Mouse (Mus musculus) kidney, embryonic 15.5 days (tissue): ENCODE data around the gene Gsk3a. TPM values are rescaled to one million over a fixed set of nuclear protein-coding genes. Genes with fewer than 3 reads are reported as not detected.
A peak's percentile ranks its signal among the peaks of the same experiment; 100 is the strongest.
"Not testable (repeated sequence)": the region's sequence is repeated elsewhere in the genome, so short reads cannot be mapped to it uniquely, and the experiment has no call there.

Source experiments
- ATAC-seq: fragments of 200-750 bp; cut with Nextera tagmentation; replicated peaks from 2 replicates; pipeline ENCODE4 v1.8.0; 2017; ENCODE audit warnings: moderate TSS enrichment; ENCODE audit not compliant: low FRiP score
- H3K27ac ChIP-seq: fragments of 300-500 bp; sonication (generic); 2 replicates; pipeline ENCODE4 v1.5.1; 2015; ENCODE audit warnings: mild to moderate bottlenecking, inconsistent platforms
- H3K27me3 ChIP-seq: fragments of 300-500 bp; sonication (generic); 2 replicates; pipeline ENCODE4 v1.6.1; 2015; ENCODE audit warnings: inconsistent platforms
- H3K36me3 ChIP-seq: fragments of 300-500 bp; sonication (generic); 2 replicates; pipeline ENCODE4 v1.6.1; 2015; ENCODE audit warnings: inconsistent platforms
- H3K4me1 ChIP-seq: fragments of 300-500 bp; sonication (generic); 2 replicates; pipeline ENCODE4 v1.6.1; 2015; ENCODE audit warnings: inconsistent platforms
- H3K4me2 ChIP-seq: fragments of 300-500 bp; sonication (generic); 2 replicates; pipeline ENCODE4 v1.6.1; 2015; ENCODE audit warnings: moderate library complexity, mild to moderate bottlenecking, inconsistent platforms
- H3K4me3 ChIP-seq: fragments of 300-500 bp; sonication (generic); replicated peaks from 2 replicates; pipeline ENCODE4 v1.5.1; 2015; ENCODE audit warnings: mild to moderate bottlenecking, inconsistent platforms
- H3K9ac ChIP-seq: fragments of 300-500 bp; sonication (generic); 2 replicates; pipeline ENCODE4 v1.6.1; 2015; ENCODE audit warnings: mild to moderate bottlenecking, inconsistent platforms
- H3K9me3 ChIP-seq: fragments of 300-500 bp; sonication (generic); replicated peaks from 2 replicates; pipeline ENCODE4 v1.6.1; 2016; ENCODE audit warnings: inconsistent platforms
- WGBS: fragments of 180-500 bp; shearing (Covaris S2); methylation state at CpG from one replicate; pipeline ENCODE4 v1.1.7; 2015; ENCODE audit warnings: mixed read lengths; 5-methylcytosine and 5-hydroxymethylcytosine counted together
- polyA plus RNA-seq: library from polyadenylated mRNA; unstranded; fragments of >200 nt; fragmentation: Nextera tagmentation; extraction: Ambion mirVana; gene quantifications from 2 replicates; pipeline ENCODE4 v1.2.1, GENCODE M21; 2015

Gsk3a gene
- polyA plus RNA-seq, 1 experiment from 2014 or later = 12.1 TPM

DNA sequence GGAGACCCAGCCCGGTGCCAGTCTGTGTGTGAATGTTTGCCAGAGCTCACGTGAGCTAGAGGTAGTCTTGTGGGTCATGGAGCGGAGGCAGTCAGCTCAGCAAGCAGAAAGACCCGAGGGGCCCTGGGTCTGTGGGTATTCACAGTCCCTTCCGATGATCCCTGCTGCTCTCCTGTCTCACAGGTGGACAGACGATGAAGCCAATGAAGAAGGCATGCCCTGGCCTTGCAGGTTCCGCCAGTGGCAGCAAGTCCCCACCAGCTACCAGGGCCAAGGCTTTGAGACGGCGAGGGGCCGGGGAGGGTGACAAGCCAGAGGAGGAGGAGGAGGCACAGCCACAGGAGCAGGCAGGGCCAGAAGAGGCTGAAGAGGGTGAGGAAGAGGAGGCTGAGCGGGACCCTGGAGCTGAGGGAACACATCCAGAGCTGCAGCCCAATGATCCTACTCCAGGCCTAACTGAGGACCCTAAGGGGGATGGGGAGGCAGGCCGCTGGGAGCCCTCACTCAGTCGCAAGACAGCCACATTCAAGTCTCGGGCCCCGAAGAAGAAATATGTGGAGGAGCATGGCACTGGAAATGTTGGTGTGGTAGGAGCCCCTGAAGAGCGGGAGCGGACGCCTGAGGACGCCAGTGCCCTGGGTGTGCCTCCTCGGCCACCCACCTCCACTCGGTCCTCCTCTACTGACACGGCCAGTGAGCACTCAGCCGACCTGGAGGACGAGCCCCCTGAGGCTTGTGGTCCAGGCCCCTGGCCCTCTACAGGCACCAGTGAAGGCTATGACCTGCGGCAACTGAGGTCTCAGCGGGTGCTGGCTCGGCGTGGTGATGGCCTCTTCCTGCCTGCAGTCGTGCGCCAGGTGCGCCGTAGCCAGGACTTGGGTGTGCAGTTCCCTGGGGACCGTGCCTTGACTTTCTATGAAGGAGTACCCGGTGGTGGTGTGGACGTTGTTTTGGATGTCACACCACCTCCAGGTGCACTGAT, 33.3 kb upstream of the Gsk3a start:
- Histone ChIP-seq H3K27me3 (no peaks in the 10 kb centered on the region), H3K27ac (peak overlapping the region; percentile 94; the same call in 1 of the 2 replicates), H3K4me2 (peak overlapping the region; percentile 82; the same call in 1 of the 2 replicates), H3K4me1 (peaks cover 65% of the 10 kb centered on the region), H3K36me3 (peaks cover 31% of the 10 kb centered on the region), H3K4me3 (no peak overlapping the region), H3K9me3 (no peaks in the 10 kb centered on the region), H3K9ac (0 out of 2 replicates have a peak overlapping the region, but pooled peaks have one; percentile 8)
- WGBS = 87% methylated on average over 35 of the region's 35 CpGs
- ATAC-seq = no peak

DNA sequence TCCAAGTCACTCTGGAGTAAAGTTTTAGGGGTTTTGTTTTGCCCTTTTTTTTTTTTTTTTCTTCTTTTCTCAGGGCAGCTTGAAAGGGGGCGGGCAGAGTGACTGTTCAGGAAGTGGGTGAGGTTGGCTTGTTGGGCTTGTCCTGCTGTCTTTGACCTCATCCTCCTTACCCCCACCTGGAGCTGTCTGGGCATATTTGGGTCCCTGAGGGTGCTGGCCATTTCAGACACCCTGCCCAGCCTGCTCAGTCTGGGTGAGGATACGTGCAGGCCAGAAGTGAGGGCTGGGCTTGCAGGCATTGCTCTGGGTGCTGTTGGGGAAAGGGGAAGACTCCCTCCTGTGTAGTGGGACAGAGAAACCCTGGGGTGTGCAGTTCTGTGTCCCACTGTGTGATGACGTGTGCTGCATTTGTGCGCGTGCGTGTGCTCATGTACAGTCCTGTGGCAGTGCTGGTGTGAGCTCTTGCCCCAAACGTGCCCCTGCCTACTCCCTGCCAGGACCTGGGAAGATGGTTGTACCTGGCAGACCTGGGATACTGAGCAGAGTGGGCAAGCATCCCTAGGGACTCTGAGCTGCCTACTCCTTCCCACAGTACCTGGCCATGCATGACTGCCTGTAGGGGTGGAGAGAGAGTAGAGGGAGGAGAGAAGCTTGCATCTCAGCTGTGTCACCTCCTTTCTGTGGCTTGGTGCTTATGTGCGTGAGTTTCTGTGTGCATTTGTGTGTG, 32.1 kb upstream of the Gsk3a start:
- Histone ChIP-seq H3K9me3 (no peaks in the 10 kb centered on the region), H3K27me3 (no peaks in the 10 kb centered on the region), H3K4me2 (peak overlapping the region; percentile 82), H3K27ac (peak overlapping the region; percentile 94), H3K4me1 (peaks cover 54% of the 10 kb centered on the region), H3K9ac (peak overlapping the region; percentile 79), H3K36me3 (peaks cover 31% of the 10 kb centered on the region), H3K4me3 (peak overlapping the region; percentile 81)
- ATAC-seq = no peak
- WGBS = 78% methylated on average over 8 of the region's 8 CpGs

DNA sequence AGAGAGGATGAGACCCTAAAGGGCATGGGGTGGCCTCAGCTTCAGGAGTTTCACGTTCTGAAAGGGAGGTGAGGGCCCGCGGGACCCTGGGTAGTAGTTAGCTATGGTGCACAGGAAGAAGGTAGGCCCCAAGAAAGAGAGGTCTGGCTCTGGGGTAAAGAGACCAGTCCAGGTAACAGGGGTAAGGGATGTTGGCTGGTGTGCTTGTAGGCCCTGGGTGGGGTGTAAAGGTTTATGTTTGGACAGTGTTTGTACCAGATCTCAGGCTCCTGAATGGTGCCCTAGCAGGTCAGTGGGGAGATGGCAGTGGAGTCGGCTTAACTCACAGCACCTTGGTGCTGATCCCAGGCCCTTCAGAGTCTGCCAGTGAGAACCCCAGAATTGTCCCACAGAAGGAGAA, 31.4 kb upstream of the Gsk3a start:
- peak overlapping the region; percentile 79 for H3K9ac ChIP-seq
- no peak for ATAC-seq
- peak overlapping the region; percentile 94 for H3K27ac ChIP-seq
- H3K9me3 ChIP-seq = no peaks in the 10 kb centered on the region
- peak overlapping the region; percentile 81 for H3K4me3 ChIP-seq
- H3K4me1 ChIP-seq = peaks cover 50% of the 10 kb centered on the region
- H3K36me3 ChIP-seq = peaks cover 31% of the 10 kb centered on the region
- peak overlapping the region; percentile 82 for H3K4me2 ChIP-seq
- H3K27me3 ChIP-seq = no peaks in the 10 kb centered on the region
- 39% methylated on average over 4 of the region's 4 CpGs for WGBS

DNA sequence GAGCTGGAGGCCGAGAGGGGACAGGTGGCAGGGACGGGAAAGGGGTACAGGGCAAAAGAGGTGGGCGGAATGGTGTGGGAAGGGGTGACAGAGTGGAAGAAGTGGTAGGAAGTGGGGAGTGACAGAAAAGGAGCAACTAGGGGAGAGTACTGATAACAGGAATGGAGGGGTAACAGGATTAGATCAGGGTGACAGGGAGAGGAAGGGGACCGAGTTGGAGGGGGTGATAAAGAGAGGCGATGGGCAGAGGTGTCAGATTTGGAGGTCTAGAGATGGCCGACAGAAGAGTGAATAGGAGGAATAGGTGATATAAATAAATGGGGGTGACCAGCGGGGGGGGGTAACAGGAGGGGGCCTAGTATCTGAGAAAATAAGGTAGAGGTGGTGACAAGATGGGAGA, 30.9 kb upstream of the Gsk3a start:
- peak overlapping the region; percentile 94 for H3K27ac ChIP-seq
- no peaks in the 10 kb centered on the region for H3K9me3 ChIP-seq
- peaks cover 46% of the 10 kb centered on the region for H3K4me1 ChIP-seq
- H3K4me3 ChIP-seq = peak overlapping the region; percentile 81
- no peak for ATAC-seq
- H3K4me2 ChIP-seq = peak overlapping the region; percentile 82
- no peaks in the 10 kb centered on the region for H3K27me3 ChIP-seq
- WGBS = 4% methylated on average over 7 of the region's 7 CpGs
- peaks cover 29% of the 10 kb centered on the region for H3K36me3 ChIP-seq
- H3K9ac ChIP-seq = peak overlapping the region; percentile 79

DNA sequence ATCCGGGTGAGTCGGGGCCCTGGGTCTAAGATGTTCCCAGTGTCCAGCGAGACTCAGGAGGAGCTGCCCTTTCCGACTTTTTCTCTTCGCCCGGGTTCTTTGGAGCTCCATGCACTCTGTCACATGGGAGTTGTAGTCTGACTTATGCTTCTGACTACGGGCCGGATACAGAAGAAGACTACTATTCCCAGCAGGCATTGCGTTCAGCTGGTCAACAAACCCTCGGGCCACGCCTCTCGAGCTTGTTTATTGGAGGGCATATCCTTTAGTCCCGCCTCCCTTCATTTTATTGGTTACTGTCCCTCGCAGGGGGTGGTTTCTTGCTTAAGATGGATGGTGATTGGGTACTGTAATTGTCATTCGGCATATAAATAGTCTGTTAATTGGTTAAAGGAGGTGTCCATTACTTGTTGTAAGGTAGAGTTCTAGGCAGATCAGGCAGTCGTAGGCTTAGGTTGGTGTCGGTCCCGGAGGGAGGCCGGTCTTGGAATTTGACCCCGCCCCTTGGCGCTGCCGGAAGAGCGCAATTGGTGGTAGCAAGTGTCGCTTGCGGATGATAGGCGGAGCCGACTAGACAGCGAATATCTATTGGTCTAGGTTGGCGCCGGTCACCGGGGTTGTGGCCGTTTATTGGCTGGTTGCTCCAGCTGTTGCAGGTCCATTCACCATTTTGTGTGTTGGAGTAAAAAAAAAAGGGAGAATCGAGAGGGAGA, 30.3 kb upstream of the Gsk3a start:
- peak overlapping the region; percentile 79 for H3K9ac ChIP-seq
- H3K4me3 ChIP-seq = peak overlapping the region; percentile 81
- peak overlapping the region; percentile 94 for H3K27ac ChIP-seq
- no peaks in the 10 kb centered on the region for H3K9me3 ChIP-seq
- peaks cover 46% of the 10 kb centered on the region for H3K4me1 ChIP-seq
- H3K36me3 ChIP-seq = peaks cover 22% of the 10 kb centered on the region
- H3K27me3 ChIP-seq = no peaks in the 10 kb centered on the region
- peak overlapping the region; percentile 82 for H3K4me2 ChIP-seq
- WGBS = under 1% methylated on average over 33 of the region's 33 CpGs
- peak; percentile 95 for ATAC-seq

DNA sequence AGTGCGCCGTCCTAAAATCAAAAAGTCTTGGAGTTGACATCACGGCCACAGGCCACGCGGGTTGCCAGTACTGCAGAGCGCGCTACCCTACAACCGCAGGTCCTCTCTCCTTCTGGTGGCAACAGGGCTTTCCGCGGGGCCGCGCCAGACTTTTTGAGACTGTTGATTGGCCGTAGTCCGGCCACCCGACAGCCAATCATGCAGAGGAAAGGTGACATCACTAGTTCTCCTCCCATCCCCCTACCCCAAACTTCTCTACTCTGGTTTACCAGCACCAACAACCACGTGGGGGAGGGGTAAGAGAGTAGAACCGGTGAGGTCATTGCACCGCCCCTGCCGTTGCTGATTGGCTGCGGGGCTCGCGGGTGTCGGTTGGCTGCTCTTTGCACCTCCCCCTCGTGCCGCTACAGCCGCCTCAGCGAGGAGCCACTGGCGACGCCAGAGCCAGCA, 29.7 kb upstream of the Gsk3a start, which contains the start of gene Cic:
Gene Cic, plus strand, starts transcription at position 404 of the 450 bp plus-strand sequence.
- Histone ChIP-seq H3K27ac (peak within 1 kb of the TSS; percentile 94), H3K4me1 (peaks cover 45% of the 10 kb centered on the region), H3K9ac (peak within 1 kb of the TSS; percentile 79), H3K27me3 (no peaks in the 10 kb centered on the region), H3K4me2 (peak within 1 kb of the TSS; percentile 82), H3K36me3 (peaks cover 16% of the 10 kb centered on the region), H3K9me3 (no peaks in the 10 kb centered on the region), H3K4me3 (peak within 1 kb of the TSS; percentile 81)
- 0% methylated on average over 29 of the region's 29 CpGs for WGBS
- peak; percentile 86 for ATAC-seq

DNA sequence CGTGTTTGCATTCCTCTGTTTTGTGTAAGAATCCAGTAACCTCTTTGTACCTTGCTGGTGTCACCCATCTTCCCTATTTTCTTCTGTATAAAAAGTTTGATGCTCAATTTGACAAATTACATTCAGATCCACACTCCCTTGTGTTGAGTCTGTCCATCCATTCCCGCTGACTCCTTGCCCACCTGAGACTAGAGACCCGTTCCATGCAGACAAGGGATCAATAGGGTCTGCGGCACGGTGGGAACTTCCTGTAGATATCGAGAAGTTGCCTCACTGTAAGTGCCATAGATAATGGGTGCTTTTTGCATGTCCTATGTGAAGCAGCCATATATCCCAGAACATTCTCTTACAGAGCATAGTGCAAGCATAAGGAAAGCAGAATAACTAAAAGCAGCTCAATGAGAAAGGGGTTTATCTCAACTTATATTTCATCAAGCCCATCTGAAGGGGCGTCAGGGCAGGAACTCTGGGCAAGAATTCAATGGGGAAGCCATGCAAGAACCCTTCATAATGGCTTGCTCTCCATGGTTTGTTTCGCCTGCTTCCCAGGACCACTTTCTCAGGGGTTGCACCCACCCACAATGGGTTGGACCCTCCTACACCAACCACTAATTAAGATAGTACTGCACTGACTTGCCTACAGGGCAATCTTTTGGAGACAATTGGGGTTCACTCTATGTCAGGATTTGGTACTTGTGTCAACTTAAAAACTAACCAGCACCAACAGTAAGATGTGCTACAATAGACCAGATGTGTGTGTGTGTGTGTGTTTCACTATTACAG, 28.7 kb upstream of the Gsk3a start:
- no peak for ATAC-seq
- H3K27ac ChIP-seq = no peak overlapping the region
- peak overlapping the region; percentile 81; the same call in 1 of the 2 replicates for H3K4me3 ChIP-seq
- no peaks in the 10 kb centered on the region for H3K27me3 ChIP-seq
- H3K36me3 ChIP-seq = peaks cover 7% of the 10 kb centered on the region
- no peak overlapping the region for H3K9ac ChIP-seq
- H3K4me2 ChIP-seq = peak overlapping the region; percentile 72
- H3K4me1 ChIP-seq = peaks cover 40% of the 10 kb centered on the region
- 88% methylated on average over 8 of the region's 8 CpGs for WGBS
- H3K9me3 ChIP-seq = no peaks in the 10 kb centered on the region

DNA sequence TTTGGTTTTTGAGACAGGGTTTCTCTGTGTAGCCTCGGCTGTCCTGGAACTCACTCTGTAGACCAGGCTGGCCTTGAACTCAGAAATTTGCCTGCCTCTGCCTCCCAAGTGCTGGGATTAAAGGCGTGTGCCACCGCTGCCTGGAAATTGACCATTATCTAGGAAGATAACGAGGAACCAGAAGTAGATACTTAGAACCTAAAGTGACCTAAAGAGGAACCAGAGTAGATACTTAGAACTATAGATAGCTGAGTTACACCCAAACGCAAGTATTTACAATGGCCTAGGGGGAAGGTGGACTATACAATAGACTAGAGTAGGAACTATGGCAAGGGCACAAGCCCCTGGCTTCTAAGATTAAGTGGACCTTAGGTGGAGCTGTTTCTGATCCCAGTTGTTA, 28.1 kb upstream of the Gsk3a start:
- not testable (repeated sequence) for ATAC-seq, H3K9ac ChIP-seq, H3K36me3 ChIP-seq, H3K27me3 ChIP-seq, H3K27ac ChIP-seq, H3K9me3 ChIP-seq, H3K4me3 ChIP-seq, H3K4me2 ChIP-seq
- WGBS = 97% methylated on average over 5 of the region's 5 CpGs
- H3K4me1 ChIP-seq = peaks cover 33% of the 10 kb centered on the region

DNA sequence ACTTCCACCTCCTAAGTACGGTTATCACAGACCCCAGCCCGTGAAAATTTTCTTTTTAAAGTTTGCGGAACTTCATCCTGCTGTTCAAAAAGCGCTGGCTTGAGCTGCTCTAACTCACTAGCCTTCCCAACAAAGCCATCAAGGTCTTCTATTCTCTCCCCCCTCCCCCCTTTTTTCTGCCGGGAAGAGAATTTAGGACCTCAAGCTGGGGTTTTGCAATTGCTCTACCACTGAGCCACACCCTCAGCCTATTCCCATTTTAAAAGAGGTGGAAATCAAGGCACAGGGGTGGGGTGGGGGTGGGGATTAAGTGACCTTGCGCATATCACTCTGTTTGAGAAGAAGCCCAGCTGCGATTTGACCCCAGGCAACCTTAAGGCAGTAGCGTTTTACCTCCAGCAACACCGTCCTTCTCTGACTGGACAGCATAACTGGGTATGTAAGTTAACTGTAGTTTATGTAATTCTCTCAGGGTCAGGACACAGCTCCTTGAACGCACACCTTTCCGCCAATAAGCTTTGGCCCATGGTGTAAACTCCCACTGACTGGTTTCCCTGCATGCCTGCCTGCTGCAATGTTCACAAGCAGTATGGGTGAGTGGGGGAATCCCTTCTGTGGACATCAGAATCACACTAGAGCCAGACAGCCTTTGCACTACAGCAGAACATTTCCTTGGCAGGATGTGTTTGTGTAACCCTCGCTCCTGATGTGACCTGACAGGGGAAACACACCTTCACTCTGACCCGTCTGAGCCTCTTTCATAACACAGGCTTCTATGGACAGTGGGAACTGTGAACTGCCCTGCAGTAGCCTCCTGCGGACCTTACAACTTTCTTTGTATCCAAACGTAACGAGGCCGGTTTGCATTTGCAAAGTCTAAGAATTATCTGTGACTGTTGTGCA, 26.6 kb upstream of the Gsk3a start:
- no peak for ATAC-seq
- Histone ChIP-seq H3K27me3 (no peaks in the 10 kb centered on the region), H3K27ac (no peak overlapping the region), H3K9me3 (no peaks in the 10 kb centered on the region), H3K4me1 (peaks cover 18% of the 10 kb centered on the region), H3K4me3 (no peak overlapping the region), H3K36me3 (no peaks in the 10 kb centered on the region), H3K4me2 (no peak overlapping the region), H3K9ac (no peak overlapping the region)
- WGBS = 29% methylated on average over 17 of the region's 17 CpGs

DNA sequence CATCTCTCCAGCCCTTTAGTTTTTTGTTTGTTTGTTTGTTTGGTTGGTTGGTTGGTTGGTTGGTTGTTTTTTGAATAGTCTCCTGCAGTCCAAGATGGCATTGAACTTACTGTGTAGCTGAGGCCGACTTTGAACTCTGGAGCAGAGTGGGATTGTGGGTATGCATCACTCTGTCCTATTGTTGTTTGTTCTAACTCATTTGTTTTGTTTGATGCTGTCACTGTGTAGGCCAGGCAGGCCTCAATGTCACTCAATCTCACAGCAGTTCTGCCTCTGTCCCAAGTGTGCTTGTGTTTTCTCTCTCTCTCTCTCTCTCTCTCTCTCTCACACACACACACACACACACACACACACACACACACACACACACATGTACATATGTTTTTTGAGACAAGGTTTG, 24.2 kb upstream of the Gsk3a start:
- Histone ChIP-seq H3K27me3 (no peaks in the 10 kb centered on the region), H3K9ac (no peak overlapping the region), H3K4me1 (peaks cover 9% of the 10 kb centered on the region), H3K4me2 (no peak overlapping the region), H3K9me3 (no peaks in the 10 kb centered on the region), H3K27ac (no peak overlapping the region), H3K4me3 (no peak overlapping the region), H3K36me3 (no peaks in the 10 kb centered on the region)
- no peak for ATAC-seq
- 82% methylated on average over 1 of the region's 1 CpGs for WGBS
